Mouse (Mus musculus) hindbrain, embryonic 16.5 days (tissue): ENCODE results near the gene Ppp1r16b. TPM values are rescaled to one million over a fixed set of nuclear protein-coding genes. Genes with fewer than 3 reads are reported as not detected.

Experiments used
- ATAC-seq: fragments of 200-750 bp; cut with Nextera tagmentation; 2 replicates; pipeline ENCODE4 v1.8.0; 2017; ENCODE audit warnings: moderate TSS enrichment, moderate library complexity
- H3K27ac ChIP-seq: fragments of 300-500 bp; sonication (generic); 2 replicates; pipeline ENCODE4 v1.5.1; 2014; ENCODE audit warnings: low read depth, mild to moderate bottlenecking, control low read depth, low read length, moderate library complexity
- H3K27me3 ChIP-seq: fragments of 300-500 bp; sonication (generic); replicated peaks from 2 replicates; pipeline ENCODE4 v1.6.1; 2014; ENCODE audit warnings: low read length; ENCODE audit not compliant: control insufficient read depth, insufficient read depth
- H3K36me3 ChIP-seq: fragments of 300-500 bp; sonication (generic); 2 replicates; pipeline ENCODE4 v1.6.1; 2014; ENCODE audit warnings: mild to moderate bottlenecking, low read length, moderate library complexity, mixed read lengths; ENCODE audit not compliant: control insufficient read depth, insufficient read depth
- H3K4me1 ChIP-seq: fragments of 300-500 bp; sonication (generic); 2 replicates; pipeline ENCODE4 v1.6.1; 2014; ENCODE audit warnings: low read depth, low read length; ENCODE audit not compliant: control insufficient read depth, insufficient read depth
- H3K4me2 ChIP-seq: fragments of 300-500 bp; sonication (generic); 2 replicates; pipeline ENCODE4 v1.6.1; 2014; ENCODE audit warnings: mild to moderate bottlenecking, low read length, control low read depth, moderate library complexity
- H3K4me3 ChIP-seq: fragments of 300-500 bp; sonication (generic); 2 replicates; pipeline ENCODE4 v1.5.1; 2014; ENCODE audit warnings: mild to moderate bottlenecking, low read length, control low read depth, moderate library complexity
- H3K9ac ChIP-seq: fragments of 300-500 bp; sonication (generic); 2 replicates; pipeline ENCODE4 v1.6.1; 2014; ENCODE audit warnings: low read depth, mild to moderate bottlenecking, control low read depth, low read length, moderate library complexity
- H3K9me3 ChIP-seq: fragments of 300-500 bp; sonication (generic); 2 replicates; pipeline ENCODE4 v1.6.1; 2014; ENCODE audit warnings: mild to moderate bottlenecking, low read length, moderate library complexity; ENCODE audit not compliant: control insufficient read depth
- WGBS: fragments of 180-500 bp; shearing (Covaris S2); extraction: QIAGEN DNeasy Blood & Tissue Kit; methylation state at CpG from one replicate; pipeline ENCODE4 v1.1.7; 2014; 5-methylcytosine and 5-hydroxymethylcytosine counted together
- polyA plus RNA-seq: library from polyadenylated mRNA; unstranded; fragments of >200 nt; fragmentation: Nextera tagmentation; extraction: Ambion mirVana; gene quantifications from 2 replicates; pipeline ENCODE4 v1.2.1, GENCODE M21; 2015

Ppp1r16b gene
- polyA plus RNA-seq, 1 experiment from 2014 or later = 26.4 TPM

- no peak overlapping the region; the same call in 1 of the 2 replicates for H3K4me2 ChIP-seq
- H3K27ac ChIP-seq = no peak overlapping the region
- H3K27me3 ChIP-seq = no peaks in the 10 kb centered on the region
- 54% methylated on average over 11 of the region's 11 CpGs for WGBS
- no peak overlapping the region for H3K4me3 ChIP-seq
- H3K4me1 ChIP-seq = peaks cover 25% of the 10 kb centered on the region
- H3K36me3 ChIP-seq = no peaks in the 10 kb centered on the region
- ATAC-seq = no peak
- H3K9ac ChIP-seq = peak overlapping the region; percentile 13; the same call in 1 of the 2 replicates
- H3K9me3 ChIP-seq = no peaks in the 10 kb centered on the region
These were observed 106.0 kb downstream of the Ppp1r16b start for GRCm38 (mm10) chr2:158771066-158771763.

- no peak for ATAC-seq
- H3K4me3 ChIP-seq = no peak overlapping the region
- 91% methylated on average over 13 of the region's 13 CpGs for WGBS
These were observed 107.6 kb downstream of the Ppp1r16b start for GRCm38 (mm10) chr2:158772808-158773207.

GRCm38 (mm10) chr2:158774886-158775285 is 109.7 kb downstream of the Ppp1r16b start:
- WGBS = 84% methylated on average over 8 of the region's 8 CpGs
- ATAC-seq = no peak

More at GRCm38 (mm10) chr2:158772808-158773207, 107.6 kb downstream of the Ppp1r16b start:
- H3K9me3 ChIP-seq = no peaks in the 10 kb centered on the region
- no peak overlapping the region for H3K4me2 ChIP-seq
- no peak overlapping the region for H3K9ac ChIP-seq
- no peaks in the 10 kb centered on the region for H3K36me3 ChIP-seq
- no peaks in the 10 kb centered on the region for H3K27me3 ChIP-seq
- no peak overlapping the region for H3K27ac ChIP-seq
- H3K4me1 ChIP-seq = peaks cover 36% of the 10 kb centered on the region

GRCm38 (mm10) chr2:158776716-158777115 is 111.5 kb downstream of the Ppp1r16b start:
- Histone ChIP-seq H3K4me3 (no peak overlapping the region), H3K27ac (no peak overlapping the region), H3K27me3 (no peaks in the 10 kb centered on the region), H3K9me3 (no peaks in the 10 kb centered on the region), H3K4me2 (no peak overlapping the region), H3K9ac (no peak overlapping the region), H3K4me1 (peaks cover 11% of the 10 kb centered on the region), H3K36me3 (no peaks in the 10 kb centered on the region)
- WGBS = 80% methylated on average over 4 of the region's 4 CpGs
- peak; percentile 43; the same call in 1 of the 2 replicates for ATAC-seq

More at GRCm38 (mm10) chr2:158774886-158775285, 109.7 kb downstream of the Ppp1r16b start:
- H3K9ac ChIP-seq = no peak overlapping the region
- H3K27me3 ChIP-seq = no peaks in the 10 kb centered on the region
- no peaks in the 10 kb centered on the region for H3K36me3 ChIP-seq
- H3K4me1 ChIP-seq = peaks cover 27% of the 10 kb centered on the region
- no peak overlapping the region for H3K27ac ChIP-seq
- no peak overlapping the region for H3K4me3 ChIP-seq
- H3K9me3 ChIP-seq = no peaks in the 10 kb centered on the region
- no peak overlapping the region for H3K4me2 ChIP-seq

- no peak for ATAC-seq
- H3K4me2 ChIP-seq = no peak overlapping the region
- 64% methylated on average over 6 of the region's 6 CpGs for WGBS
These were observed 112.3 kb downstream of the Ppp1r16b start for GRCm38 (mm10) chr2:158777490-158777889.

GRCm38 (mm10) chr2:158778349-158778748 is 113.2 kb downstream of the Ppp1r16b start:
- Histone ChIP-seq H3K27ac (no peak overlapping the region), H3K36me3 (no peaks in the 10 kb centered on the region), H3K4me2 (no peak overlapping the region), H3K4me1 (peaks cover 11% of the 10 kb centered on the region), H3K27me3 (no peaks in the 10 kb centered on the region), H3K9ac (0 out of 2 replicates have a peak overlapping the region, but pooled peaks have one; percentile 2), H3K4me3 (no peak overlapping the region), H3K9me3 (no peaks in the 10 kb centered on the region)
- ATAC-seq = no peak
- 68% methylated on average over 7 of the region's 7 CpGs for WGBS

More at GRCm38 (mm10) chr2:158777490-158777889, 112.3 kb downstream of the Ppp1r16b start:
- H3K9me3 ChIP-seq = no peaks in the 10 kb centered on the region
- no peak overlapping the region for H3K9ac ChIP-seq
- no peaks in the 10 kb centered on the region for H3K27me3 ChIP-seq
- peaks cover 11% of the 10 kb centered on the region for H3K4me1 ChIP-seq
- H3K4me3 ChIP-seq = no peak overlapping the region
- no peak overlapping the region for H3K27ac ChIP-seq
- no peaks in the 10 kb centered on the region for H3K36me3 ChIP-seq

GRCm38 (mm10) chr2:158781126-158781525 is 115.9 kb downstream of the Ppp1r16b start:
- Histone ChIP-seq H3K4me3 (no peak overlapping the region), H3K4me2 (no peak overlapping the region), H3K27me3 (no peaks in the 10 kb centered on the region), H3K9ac (no peak overlapping the region), H3K9me3 (no peaks in the 10 kb centered on the region), H3K36me3 (no peaks in the 10 kb centered on the region), H3K27ac (no peak overlapping the region), H3K4me1 (peaks cover 11% of the 10 kb centered on the region)
- no peak for ATAC-seq
- WGBS = 95% methylated on average over 7 of the region's 7 CpGs

GRCm38 (mm10) chr2:158786927-158787795 is 122.0 kb downstream of the Ppp1r16b start:
- Histone ChIP-seq H3K4me1 (no peaks in the 10 kb centered on the region), H3K9me3 (no peaks in the 10 kb centered on the region), H3K27me3 (no peaks in the 10 kb centered on the region), H3K4me3 (no peak overlapping the region), H3K9ac (no peak overlapping the region), H3K27ac (no peak overlapping the region), H3K4me2 (no peak overlapping the region), H3K36me3 (no peaks in the 10 kb centered on the region)
- 74% methylated on average over 14 of the region's 14 CpGs for WGBS
- ATAC-seq = no peak

- no peaks in the 10 kb centered on the region for H3K27me3 ChIP-seq
- H3K4me1 ChIP-seq = peaks cover 9% of the 10 kb centered on the region
- H3K27ac ChIP-seq = peak within 1 kb of the TSS; percentile 84
- peak within 1 kb of the TSS; percentile 87 for H3K4me3 ChIP-seq
- peak within 1 kb of the TSS; percentile 83 for H3K4me2 ChIP-seq
- ATAC-seq = peak; percentile 99
- no peaks in the 10 kb centered on the region for H3K9me3 ChIP-seq
- WGBS = under 1% methylated on average over 29 of the region's 33 CpGs
- H3K36me3 ChIP-seq = no peaks in the 10 kb centered on the region
- H3K9ac ChIP-seq = peak within 1 kb of the TSS; percentile 86
These were observed 129.4 kb downstream of the Ppp1r16b start, which contains the start of gene Dhx35 for GRCm38 (mm10) chr2:158794494-158795004. Dhx35 (plus strand) TSS chr2:158794807.
